Mouse (Mus musculus) hindbrain, embryonic 16.5 days (tissue): ENCODE measurements at regions not wholly inside any gene's neighbourhood (a gene's known extent, or its start where the extent isn't known, plus 50 kb on each side); places are given as distances from the start of the nearest gene placed in this dataset.
A peak's percentile ranks its signal among the peaks of the same experiment; 100 is the strongest.

Source experiments
- ATAC-seq: fragments of 200-750 bp; cut with Nextera tagmentation; 2 replicates; pipeline ENCODE4 v1.8.0; 2017; ENCODE audit warnings: moderate TSS enrichment, moderate library complexity
- H3K27ac ChIP-seq: fragments of 300-500 bp; sonication (generic); 2 replicates; pipeline ENCODE4 v1.5.1; 2014; ENCODE audit warnings: low read depth, mild to moderate bottlenecking, control low read depth, low read length, moderate library complexity
- H3K27me3 ChIP-seq: fragments of 300-500 bp; sonication (generic); replicated peaks from 2 replicates; pipeline ENCODE4 v1.6.1; 2014; ENCODE audit warnings: low read length; ENCODE audit not compliant: control insufficient read depth, insufficient read depth
- H3K36me3 ChIP-seq: fragments of 300-500 bp; sonication (generic); 2 replicates; pipeline ENCODE4 v1.6.1; 2014; ENCODE audit warnings: mild to moderate bottlenecking, low read length, moderate library complexity, mixed read lengths; ENCODE audit not compliant: control insufficient read depth, insufficient read depth
- H3K4me1 ChIP-seq: fragments of 300-500 bp; sonication (generic); 2 replicates; pipeline ENCODE4 v1.6.1; 2014; ENCODE audit warnings: low read depth, low read length; ENCODE audit not compliant: control insufficient read depth, insufficient read depth
- H3K4me2 ChIP-seq: fragments of 300-500 bp; sonication (generic); 2 replicates; pipeline ENCODE4 v1.6.1; 2014; ENCODE audit warnings: mild to moderate bottlenecking, low read length, control low read depth, moderate library complexity
- H3K4me3 ChIP-seq: fragments of 300-500 bp; sonication (generic); 2 replicates; pipeline ENCODE4 v1.5.1; 2014; ENCODE audit warnings: mild to moderate bottlenecking, low read length, control low read depth, moderate library complexity
- H3K9ac ChIP-seq: fragments of 300-500 bp; sonication (generic); 2 replicates; pipeline ENCODE4 v1.6.1; 2014; ENCODE audit warnings: low read depth, mild to moderate bottlenecking, control low read depth, low read length, moderate library complexity
- H3K9me3 ChIP-seq: fragments of 300-500 bp; sonication (generic); 2 replicates; pipeline ENCODE4 v1.6.1; 2014; ENCODE audit warnings: mild to moderate bottlenecking, low read length, moderate library complexity; ENCODE audit not compliant: control insufficient read depth
- WGBS: fragments of 180-500 bp; shearing (Covaris S2); extraction: QIAGEN DNeasy Blood & Tissue Kit; methylation state at CpG from one replicate; pipeline ENCODE4 v1.1.7; 2014; 5-methylcytosine and 5-hydroxymethylcytosine counted together

- Histone ChIP-seq H3K9ac (no peak overlapping the region), H3K4me3 (no peak overlapping the region), H3K27me3 (no peaks in the 10 kb centered on the region), H3K4me1 (no peaks in the 10 kb centered on the region), H3K27ac (no peak overlapping the region), H3K4me2 (no peak overlapping the region), H3K9me3 (no peaks in the 10 kb centered on the region), H3K36me3 (no peaks in the 10 kb centered on the region)
- ATAC-seq, result no peak
- WGBS, result 36% methylated on average over 4 of the region's 4 CpGs
Measured at GRCm38 (mm10) chr19:6684921-6685320, 142.1 kb upstream of the Slc22a12 start.

DNA sequence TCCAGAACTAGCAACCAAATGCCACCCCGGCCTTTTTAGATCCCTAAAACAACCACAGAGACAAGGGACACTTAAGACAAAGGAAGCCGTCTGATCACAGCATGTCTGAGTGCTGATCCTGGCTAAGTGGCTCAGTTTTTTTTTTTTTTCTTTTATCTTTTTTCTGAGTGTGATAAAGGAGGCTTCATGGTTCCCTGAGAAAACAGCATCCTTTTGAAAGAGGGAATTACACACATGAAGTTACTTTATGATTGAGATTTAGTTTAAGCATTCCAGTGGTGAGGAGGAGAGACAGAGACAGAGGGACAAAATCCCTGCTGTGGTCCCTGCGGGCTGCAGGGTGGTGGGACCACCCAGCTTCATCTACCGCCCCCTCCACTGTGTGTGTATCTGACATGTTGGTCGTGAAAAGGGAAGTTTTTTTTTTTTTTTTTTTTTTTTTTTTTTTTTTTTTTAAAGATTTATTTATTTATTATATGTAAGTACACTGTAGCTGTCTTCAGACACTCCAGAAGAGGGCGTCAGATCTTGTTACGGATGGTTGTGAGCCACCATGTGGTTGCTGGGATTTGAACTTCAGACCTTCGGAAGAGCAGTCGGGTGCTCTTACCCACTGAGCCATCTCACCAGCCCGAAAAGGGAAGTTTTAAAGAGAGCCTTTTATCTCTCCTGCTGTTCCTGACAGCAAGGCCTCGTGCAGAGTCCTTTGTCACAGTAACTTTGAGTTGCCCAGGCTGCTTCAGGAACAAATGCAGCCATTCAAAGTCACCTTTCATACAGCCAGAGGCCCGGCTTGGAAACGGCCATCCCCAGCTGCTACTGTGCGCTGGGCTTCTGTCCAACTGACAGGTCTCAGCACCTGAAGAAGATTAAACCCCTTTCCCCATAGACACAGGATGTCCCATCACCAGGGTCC is 136.8 kb upstream of the Slc22a12 start:
- no peak overlapping the region for H3K4me3 ChIP-seq
- H3K4me1 ChIP-seq, result no peaks in the 10 kb centered on the region; the same call in 1 of the 2 replicates
- H3K9me3 ChIP-seq, result no peaks in the 10 kb centered on the region
- H3K4me2 ChIP-seq, result no peak overlapping the region
- no peak overlapping the region for H3K27ac ChIP-seq
- 13% methylated on average over 10 of the region's 14 CpGs for WGBS
- ATAC-seq, result no peak
- no peak overlapping the region for H3K9ac ChIP-seq
- no peaks in the 10 kb centered on the region; the same call in 1 of the 2 replicates for H3K27me3 ChIP-seq
- H3K36me3 ChIP-seq, result no peaks in the 10 kb centered on the region

DNA sequence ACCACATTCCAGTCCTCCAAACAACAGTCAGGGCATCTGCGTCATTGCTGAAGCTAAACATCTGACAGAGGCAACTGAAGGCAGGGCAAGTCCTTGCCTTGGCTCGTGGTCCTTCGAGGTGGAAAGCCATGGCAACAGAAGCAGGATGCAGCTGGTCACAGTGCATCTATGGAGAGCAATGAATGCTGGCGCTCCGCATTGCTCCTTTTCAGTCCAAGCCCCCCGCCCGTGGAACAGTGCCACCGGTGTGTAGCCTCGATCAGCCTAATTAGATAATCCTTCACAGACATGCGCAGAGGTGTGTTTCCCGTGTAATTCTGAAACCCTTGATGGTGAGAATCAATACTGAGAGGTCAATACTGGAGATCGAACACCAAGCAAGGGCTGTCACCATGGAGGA is 134.7 kb upstream of the Slc22a12 start:
- Histone ChIP-seq H3K9me3 (no peaks in the 10 kb centered on the region), H3K4me3 (no peak overlapping the region), H3K36me3 (no peaks in the 10 kb centered on the region), H3K9ac (no peak overlapping the region), H3K4me2 (no peak overlapping the region), H3K27ac (no peak overlapping the region), H3K4me1 (no peaks in the 10 kb centered on the region; the same call in 1 of the 2 replicates), H3K27me3 (no peaks in the 10 kb centered on the region; the same call in 1 of the 2 replicates)
- peak; percentile 24; the same call in 1 of the 2 replicates for ATAC-seq
- 59% methylated on average over 12 of the region's 12 CpGs for WGBS

DNA sequence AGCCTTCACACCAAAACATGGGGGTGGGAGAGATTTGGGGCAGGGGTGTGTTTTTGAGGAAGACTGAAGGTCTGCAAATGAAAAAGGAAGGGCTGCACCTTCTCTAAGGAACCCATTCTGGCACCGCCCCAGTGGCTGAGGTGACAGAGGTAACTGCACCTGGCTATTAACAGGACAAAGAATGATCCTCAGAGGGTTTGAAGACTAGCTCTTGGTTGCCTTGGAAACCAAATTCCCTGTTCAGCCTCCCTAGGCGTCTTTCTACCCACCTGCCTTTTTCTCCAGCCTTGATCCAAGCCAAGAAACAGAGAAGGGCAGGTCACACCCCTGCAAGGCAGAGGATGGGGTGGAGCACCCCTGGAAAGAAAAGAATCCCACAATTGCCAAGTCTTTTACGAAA is 132.8 kb upstream of the Slc22a12 start:
- H3K4me2 ChIP-seq, result no peak overlapping the region
- H3K36me3 ChIP-seq, result no peaks in the 10 kb centered on the region
- ATAC-seq, result no peak
- 54% methylated on average over 3 of the region's 3 CpGs for WGBS
- no peak overlapping the region for H3K27ac ChIP-seq
- no peaks in the 10 kb centered on the region; the same call in 1 of the 2 replicates for H3K4me1 ChIP-seq
- no peak overlapping the region for H3K9ac ChIP-seq
- H3K9me3 ChIP-seq, result no peaks in the 10 kb centered on the region
- H3K4me3 ChIP-seq, result no peak overlapping the region
- no peaks in the 10 kb centered on the region; the same call in 1 of the 2 replicates for H3K27me3 ChIP-seq

GRCm38 (mm10) chr19:6671696-6672095 is 128.9 kb upstream of the Slc22a12 start:
- H3K27ac ChIP-seq, result no peak overlapping the region
- WGBS, result 88% methylated on average over 6 of the region's 6 CpGs
- no peaks in the 10 kb centered on the region for H3K4me1 ChIP-seq
- no peak for ATAC-seq
- no peaks in the 10 kb centered on the region for H3K9me3 ChIP-seq
- no peak overlapping the region for H3K4me2 ChIP-seq
- H3K4me3 ChIP-seq, result no peak overlapping the region
- H3K27me3 ChIP-seq, result no peaks in the 10 kb centered on the region
- H3K9ac ChIP-seq, result no peak overlapping the region
- H3K36me3 ChIP-seq, result no peaks in the 10 kb centered on the region

DNA sequence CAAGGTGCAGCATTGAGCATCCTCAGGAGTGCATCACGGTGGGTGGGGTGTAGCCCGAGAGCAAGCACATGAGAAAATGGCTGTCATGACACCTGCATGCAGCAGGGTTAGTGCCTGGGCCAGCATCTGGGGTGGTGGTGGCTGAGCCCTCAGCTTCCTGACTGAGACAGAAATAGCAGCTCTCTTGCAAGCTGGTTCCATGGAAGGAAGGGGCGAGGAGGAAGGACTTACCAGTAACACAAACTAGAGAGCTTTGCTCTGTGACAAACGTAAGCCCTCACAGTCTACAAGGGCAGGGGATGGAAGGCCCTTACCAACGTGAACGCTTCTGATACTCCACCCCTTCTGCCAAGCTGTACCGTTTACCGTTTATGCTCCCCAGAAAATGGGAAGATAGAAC is 127.0 kb upstream of the Slc22a12 start:
- no peak for ATAC-seq
- Histone ChIP-seq H3K27ac (no peak overlapping the region), H3K36me3 (no peaks in the 10 kb centered on the region), H3K9me3 (no peaks in the 10 kb centered on the region), H3K4me3 (no peak overlapping the region), H3K9ac (no peak overlapping the region), H3K27me3 (no peaks in the 10 kb centered on the region), H3K4me1 (no peaks in the 10 kb centered on the region), H3K4me2 (no peak overlapping the region)
- WGBS, result 88% methylated on average over 8 of the region's 8 CpGs

DNA sequence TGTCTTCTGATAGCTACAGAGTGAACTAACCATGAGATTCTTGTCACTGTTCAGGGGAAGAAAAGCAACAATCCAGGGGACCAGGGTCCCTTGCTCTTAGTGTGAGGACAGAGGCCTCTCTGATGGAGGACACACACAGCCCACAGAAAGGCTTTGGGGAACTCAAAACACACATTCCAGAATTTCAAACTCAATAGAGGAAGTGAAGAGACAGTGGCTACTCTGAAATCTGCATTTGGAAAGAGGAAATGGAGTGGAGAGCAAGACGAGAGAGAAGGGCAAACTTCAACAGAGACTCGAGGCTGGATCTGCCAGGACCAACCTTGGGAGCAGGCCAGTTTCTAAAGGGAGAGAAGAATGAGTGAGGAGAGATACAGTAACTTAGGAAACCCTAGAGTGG is 125.7 kb upstream of the Slc22a12 start:
- no peak for ATAC-seq
- 52% methylated on average over 2 of the region's 2 CpGs for WGBS
- Histone ChIP-seq H3K27ac (no peak overlapping the region), H3K4me2 (no peak overlapping the region), H3K4me1 (peaks cover under 1% of the 10 kb centered on the region), H3K27me3 (no peaks in the 10 kb centered on the region), H3K36me3 (no peaks in the 10 kb centered on the region), H3K4me3 (no peak overlapping the region), H3K9ac (no peak overlapping the region), H3K9me3 (no peaks in the 10 kb centered on the region)

- ATAC-seq, result no peak
- Histone ChIP-seq H3K9me3 (no peaks in the 10 kb centered on the region), H3K4me1 (peaks cover 5% of the 10 kb centered on the region), H3K27me3 (no peaks in the 10 kb centered on the region), H3K4me3 (no peak overlapping the region), H3K27ac (no peak overlapping the region), H3K36me3 (no peaks in the 10 kb centered on the region), H3K4me2 (no peak overlapping the region), H3K9ac (no peak overlapping the region)
- 71% methylated on average over 6 of the region's 6 CpGs for WGBS
Measured at GRCm38 (mm10) chr19:6666187-6666722, 123.4 kb upstream of the Slc22a12 start.

DNA sequence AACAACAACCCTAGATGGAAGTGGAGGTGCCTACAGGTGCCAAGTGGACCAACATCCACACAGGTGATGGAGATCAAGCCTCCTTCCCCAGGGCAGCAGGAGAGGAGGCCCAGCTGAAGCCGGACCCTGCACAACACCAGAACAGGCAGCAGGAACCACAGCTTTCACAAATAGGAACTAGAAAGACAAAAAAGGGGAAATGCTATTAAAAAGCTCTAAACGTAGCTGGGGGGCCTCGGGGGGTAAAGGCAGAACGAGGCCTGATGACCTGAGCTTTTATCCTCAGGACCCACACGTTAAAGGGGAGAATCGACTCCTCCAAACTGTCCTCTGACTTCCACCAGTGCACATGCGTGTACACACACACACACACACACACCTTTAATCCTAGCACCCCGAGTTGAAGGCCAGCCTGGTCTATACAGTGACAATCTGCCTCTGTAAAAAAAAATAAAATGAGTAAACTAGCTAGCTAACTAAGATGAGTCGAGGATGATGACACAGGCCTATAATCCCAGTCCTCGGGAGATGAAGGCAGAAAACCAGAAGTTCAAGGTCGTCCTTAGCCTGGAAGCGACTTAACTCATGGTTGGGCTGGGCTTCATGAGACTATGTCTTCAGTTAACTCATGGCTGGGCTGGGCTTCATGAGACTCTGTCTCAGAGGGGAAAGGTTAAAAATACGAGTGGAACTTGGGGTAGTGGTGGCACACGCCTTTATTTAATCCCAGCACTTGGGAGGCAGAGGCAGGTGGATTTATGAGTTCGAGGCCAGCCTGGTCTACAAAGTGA is 122.6 kb upstream of the Slc22a12 start:
- Histone ChIP-seq H3K4me2 (no peak overlapping the region), H3K9me3 (no peaks in the 10 kb centered on the region), H3K27ac (no peak overlapping the region), H3K27me3 (no peaks in the 10 kb centered on the region), H3K4me3 (no peak overlapping the region), H3K9ac (no peak overlapping the region), H3K4me1 (peaks cover 5% of the 10 kb centered on the region), H3K36me3 (no peaks in the 10 kb centered on the region)
- 79% methylated on average over 15 of the region's 15 CpGs for WGBS
- ATAC-seq, result no peak
